Mouse (Mus musculus) megakaryocyte, embryonic 14.5 days (primary cell): Measurements from ENCODE around the gene Krt35.

Experiments
- FLI1 ChIP-seq: IDR thresholded peaks from 2 replicates; pipeline ENCODE4 v1.6.1; 2012; ENCODE audit warnings: low read length, inconsistent platforms, mixed read lengths
- GATA1 ChIP-seq: IDR thresholded peaks from 3 replicates; pipeline ENCODE4 v1.6.1; 2012; ENCODE audit warnings: mixed read lengths, low read length, inconsistent platforms, borderline replicate concordance

DNA sequence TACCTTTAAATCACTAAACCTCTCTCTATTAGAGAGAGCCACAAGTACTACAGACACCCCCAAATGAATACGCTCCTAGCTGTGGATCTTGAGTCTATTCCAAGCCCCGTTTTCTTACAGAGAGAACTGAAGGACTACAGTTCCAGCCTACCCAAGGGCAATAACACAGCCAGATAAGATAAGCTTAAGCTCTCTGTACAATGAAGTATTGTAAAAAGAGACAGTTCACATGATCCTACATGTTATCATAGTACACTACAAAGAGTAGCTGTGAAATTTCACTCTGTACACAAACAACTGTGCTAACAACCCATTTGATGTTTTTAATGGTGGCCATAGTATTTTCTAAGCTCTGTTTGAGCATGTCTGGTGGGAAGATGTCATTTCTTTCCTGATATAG lies 48.8 kb downstream of the Krt35 start:
- TF ChIP-seq GATA1: no peak
- no peak for TF ChIP-seq FLI1
